Mouse (Mus musculus) inflammation-experienced regulatory T-cells, adult 6 months (primary cell): ENCODE measurements around the gene Gm44965. TPM values are rescaled to one million over a fixed set of nuclear protein-coding genes. Genes with fewer than 3 reads are reported as not detected.
"Not testable (repeated sequence)": the region's sequence is repeated elsewhere in the genome, so short reads cannot be mapped to it uniquely, and the experiment has no call there.

ENCODE experiments used
- ATAC-seq: one replicate; pipeline ENCODE4 v1.8.0; 2017
- polyA plus RNA-seq, 3 experiments: library from polyadenylated mRNA; unstranded; fragments of 100-300 nt; shearing (Covaris generic); gene quantifications; one replicate each; pipeline ENCODE4 v1.2.1; 2017

Gm44965 gene
- polyA plus RNA-seq, 3 experiments from 2014 or later: 2.7 TPM; not detected in 2

DNA sequence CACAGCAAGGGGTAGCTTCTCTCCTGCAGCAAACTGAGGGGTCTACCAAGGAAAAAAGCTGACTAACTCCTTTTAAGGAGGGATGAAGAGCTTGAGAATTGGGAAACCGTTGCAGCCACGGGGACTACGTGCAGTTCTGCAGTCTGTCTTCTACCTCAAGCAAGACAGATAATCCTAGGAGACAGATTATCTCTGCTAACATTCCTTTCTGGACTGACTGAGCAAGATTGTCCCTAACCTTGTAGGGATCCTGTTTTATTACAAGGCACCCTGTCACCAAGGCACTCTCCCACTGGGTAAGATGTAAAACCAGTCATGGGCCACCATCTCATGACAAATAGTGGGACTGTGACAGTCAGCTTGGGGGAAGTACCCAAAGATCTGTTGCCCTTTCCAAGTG is 12.5 kb upstream of the Gm44965 start:
- no peak for ATAC-seq

GRCm38 (mm10) chr6:48582037-48582436 is 11.7 kb upstream of the Gm44965 start:
- no peak for ATAC-seq

GRCm38 (mm10) chr6:48589194-48589750 is 4.5 kb upstream of the Gm44965 start, which contains the start of gene Gm45021:
Gene Gm45021, plus strand, starts transcription at chr6:48589610.
- no peak for ATAC-seq

DNA sequence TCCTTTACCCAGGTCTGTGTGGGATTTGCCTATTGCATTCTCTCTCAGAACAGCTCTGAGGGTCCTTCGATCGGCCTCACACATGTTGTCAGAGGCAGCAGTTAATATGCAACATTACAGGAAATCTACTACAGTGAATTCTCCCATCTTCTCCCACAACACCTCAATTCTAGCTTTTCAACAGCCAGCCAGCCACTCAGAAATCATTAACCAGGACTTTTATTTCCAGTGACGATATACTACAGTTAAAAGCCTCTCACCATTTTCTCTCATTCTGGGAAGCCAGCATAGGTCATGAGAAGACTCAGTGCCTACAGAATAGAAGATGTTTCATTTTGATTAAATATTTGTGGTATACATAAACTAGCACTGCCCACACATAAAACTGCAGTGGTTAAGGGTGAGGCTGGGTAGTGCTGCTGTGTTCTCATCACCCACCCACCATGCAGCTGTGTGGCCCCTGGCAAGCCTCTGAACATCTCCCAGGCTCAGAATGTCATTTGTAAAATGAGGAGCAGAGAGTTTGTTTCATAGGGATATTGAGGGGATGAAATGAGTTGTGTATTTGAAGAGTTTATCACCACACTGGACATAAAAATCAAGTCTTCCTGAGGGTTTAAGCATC is 2.4 kb upstream of the Gm44965 start:
- ATAC-seq: no peak

DNA sequence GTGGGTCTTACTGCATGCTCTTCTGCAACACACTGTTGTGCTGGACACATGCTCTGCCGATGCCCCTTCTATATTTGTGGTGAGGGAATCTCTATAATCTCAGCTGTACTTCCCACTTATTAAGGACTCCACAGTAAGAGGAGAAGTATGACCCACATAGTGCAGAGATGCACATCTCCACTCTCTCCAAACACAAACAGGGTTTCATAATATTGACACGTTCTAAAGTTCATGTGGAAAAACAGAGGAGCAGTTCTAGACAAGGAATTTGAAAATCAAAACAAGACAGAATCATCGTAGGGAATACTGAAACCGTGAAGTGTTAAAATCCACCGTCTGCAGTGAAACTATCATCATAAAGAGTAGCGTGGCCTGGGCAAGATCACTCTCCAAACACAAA is 1.9 kb upstream of the Gm44965 start:
- ATAC-seq: no peak

GRCm38 (mm10) chr6:48594043-48594738 is 450 bp downstream of the Gm44965 start:
- peak; percentile 72 for ATAC-seq

- no peak for ATAC-seq
These were observed 1.5 kb downstream of the Gm44965 start for GRCm38 (mm10) chr6:48595278-48595677.

- no peak for ATAC-seq
These were observed 2.9 kb downstream of the Gm44965 start for GRCm38 (mm10) chr6:48596545-48597232.

DNA sequence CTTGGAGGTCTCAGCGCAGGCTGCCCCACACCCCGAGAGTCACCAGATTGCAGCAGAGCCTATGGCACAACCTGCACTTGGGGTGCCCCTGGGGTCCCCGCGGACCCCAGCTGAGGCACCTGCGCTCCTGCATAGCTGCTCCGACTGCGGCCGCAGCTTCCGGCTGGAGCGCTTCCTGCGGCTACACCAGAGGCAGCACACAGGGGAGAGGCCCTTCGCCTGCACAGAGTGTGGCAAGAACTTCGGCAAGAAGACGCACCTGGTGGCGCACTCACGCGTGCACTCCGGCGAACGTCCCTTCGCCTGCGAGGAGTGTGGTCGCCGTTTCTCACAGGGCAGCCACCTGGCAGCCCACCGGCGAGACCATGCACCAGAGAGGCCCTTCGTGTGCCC is 3.5 kb downstream of the Gm44965 start:
- no peak for ATAC-seq

DNA sequence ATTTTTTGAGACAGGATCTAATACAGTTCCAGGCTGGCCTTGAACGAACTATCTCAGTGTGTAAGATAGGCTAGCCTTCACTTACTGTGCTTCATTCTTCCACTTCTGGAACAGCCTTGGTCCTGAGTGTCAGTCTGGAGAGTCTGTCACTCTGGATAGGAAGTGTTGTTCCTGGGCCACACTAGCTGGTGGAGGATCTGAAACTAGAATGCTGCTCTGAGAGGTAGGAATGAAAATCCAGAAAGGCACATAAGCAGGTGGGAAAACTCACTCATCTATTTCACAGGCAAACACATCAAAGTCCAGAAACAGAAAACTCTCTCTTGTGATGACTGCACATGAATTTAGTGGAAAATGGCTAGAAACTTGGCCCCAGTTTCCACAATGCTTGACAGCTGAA is 6.9 kb downstream of the Gm44965 start:
- ATAC-seq: no peak

DNA sequence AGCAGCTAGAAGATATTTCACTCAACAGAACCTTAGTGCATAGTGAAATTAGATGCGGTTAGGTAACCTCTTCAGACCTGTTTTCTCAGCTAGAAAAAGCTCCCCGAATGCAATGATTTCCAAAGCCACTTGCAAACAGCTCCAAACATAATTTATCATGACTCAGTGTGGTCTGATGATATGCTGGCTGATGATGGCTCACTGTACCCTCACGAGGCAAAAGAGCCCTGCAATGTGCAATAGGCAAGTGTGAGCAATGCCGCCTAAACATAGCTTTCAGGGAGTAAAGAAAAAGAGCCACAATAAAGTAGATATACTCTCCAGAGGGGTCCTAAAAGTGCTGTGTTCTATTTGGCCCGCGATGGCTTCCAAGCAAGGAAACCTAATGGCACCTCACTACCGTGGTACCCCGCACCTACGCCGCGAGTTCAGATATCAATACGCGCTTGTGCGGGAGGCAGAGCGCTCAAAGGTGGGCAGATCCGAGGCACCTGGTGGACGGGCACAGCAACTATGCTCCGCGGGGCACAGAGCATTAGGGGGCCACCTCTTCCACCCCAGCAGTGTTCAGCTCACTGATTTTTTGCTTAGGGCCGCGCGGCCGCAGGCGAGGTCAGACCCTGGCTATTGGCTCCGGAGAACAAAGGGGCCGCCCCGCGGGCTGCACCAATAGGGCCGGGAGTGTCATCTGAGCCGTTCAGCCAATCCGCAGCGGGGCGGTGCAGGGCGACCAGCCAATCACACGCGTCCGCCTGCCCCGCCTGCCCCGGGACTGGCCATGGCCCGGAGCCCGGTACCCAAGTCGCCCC is 7.7 kb downstream of the Gm44965 start, which contains the start of gene Zfp775:
Gene Zfp775 (plus strand): TSS at position 793 of the 809 bp plus-strand sequence.
- peak; percentile 97 for ATAC-seq

DNA sequence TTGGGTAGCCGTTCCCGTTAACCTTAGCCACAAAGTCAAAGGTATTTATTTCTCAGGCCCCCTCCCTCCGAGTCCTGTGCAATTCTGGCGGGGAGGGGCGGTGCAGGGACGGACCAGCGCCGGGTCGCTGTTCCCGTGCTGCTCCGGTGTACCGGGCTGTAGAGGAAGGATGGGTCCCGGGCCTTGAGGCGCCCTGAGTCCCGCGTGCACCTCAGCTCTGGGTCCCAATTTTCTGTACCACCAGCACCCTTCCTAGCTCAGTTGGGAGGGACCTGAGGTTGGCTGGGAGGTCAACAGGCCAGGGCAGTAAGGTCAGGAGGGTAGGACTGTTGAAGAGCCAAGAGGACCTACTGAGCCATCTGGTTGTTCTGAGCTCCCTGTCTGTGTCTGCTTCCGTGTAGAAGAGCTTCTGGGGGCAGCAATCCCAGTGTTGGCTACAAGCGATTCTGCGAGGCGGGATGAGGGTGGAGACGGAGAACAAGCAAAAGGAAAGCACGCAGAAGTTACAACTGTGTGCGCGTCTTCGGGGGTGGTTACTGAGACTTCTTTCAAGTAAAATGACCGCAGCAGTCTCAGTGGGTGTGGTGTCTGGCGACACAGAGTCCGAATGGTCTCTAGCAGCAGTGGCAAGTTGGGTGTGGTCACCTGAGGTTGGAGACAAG is 8.5 kb downstream of the Gm44965 start:
- peak; percentile 53 for ATAC-seq

GRCm38 (mm10) chr6:48608124-48608523 is 14.4 kb downstream of the Gm44965 start:
- ATAC-seq: no peak

DNA sequence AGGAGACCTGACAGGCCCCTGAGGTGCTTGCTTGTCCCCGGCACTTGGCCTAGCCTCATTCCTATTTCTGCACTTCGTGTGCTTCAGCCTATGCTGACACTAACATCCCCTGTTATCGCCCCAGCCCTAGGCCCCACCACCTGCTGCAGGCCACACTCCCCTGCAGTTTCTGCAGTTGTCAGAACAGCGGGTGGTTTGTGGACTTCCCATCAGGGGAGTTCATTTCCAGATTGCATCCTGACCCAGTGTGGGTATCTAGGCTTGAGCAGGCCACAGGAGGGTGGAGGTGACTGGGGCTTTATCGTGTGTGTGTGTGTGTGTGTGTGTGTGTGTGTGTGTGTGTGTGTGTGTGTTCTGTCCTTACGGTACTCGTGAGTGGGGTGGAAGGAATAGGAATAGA is 15.8 kb downstream of the Gm44965 start:
- no peak for ATAC-seq

- no peak for ATAC-seq
These were observed 16.9 kb downstream of the Gm44965 start for GRCm38 (mm10) chr6:48610657-48611056.

DNA sequence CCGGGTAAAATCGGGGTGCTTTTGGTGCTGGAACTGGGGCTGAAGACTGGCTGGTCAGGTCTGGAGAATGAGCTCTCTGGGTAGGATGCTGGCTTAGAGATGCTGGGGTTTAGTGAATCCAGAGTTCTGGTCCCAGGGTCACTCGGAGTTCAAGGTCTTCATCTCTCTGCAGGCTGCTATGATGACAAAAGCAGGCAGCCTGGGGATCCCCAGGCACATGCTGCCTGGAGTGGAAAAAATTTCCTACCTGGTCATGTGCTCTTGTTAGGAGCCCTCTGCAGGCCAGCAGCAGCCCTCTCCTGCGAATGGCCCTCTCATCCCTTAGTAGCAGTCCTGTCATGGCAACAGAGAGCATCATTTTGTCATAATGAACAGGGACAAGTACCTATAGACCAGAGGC is 19.7 kb downstream of the Gm44965 start:
- ATAC-seq: no peak

- ATAC-seq: no peak
These were observed 21.0 kb downstream of the Gm44965 start for GRCm38 (mm10) chr6:48614756-48615155.

DNA sequence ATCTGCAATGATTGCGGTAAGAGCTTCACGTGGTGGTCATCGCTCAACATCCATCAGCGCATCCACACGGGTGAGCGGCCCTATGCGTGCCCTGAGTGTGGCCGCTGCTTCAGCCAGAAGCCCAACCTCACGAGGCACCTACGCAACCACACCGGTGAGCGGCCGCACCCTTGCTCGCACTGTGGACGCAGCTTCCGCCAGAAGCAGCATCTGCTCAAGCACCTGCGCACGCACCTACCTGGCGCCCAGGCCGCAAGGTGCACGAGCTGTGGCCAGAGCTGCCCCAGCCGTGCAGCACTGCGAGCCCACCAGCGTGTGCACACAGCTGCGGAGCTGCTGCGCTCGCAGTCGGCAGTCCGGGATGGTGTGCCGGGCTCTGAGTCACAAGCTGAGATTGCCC is 26.3 kb downstream of the Gm44965 start:
- no peak for ATAC-seq

DNA sequence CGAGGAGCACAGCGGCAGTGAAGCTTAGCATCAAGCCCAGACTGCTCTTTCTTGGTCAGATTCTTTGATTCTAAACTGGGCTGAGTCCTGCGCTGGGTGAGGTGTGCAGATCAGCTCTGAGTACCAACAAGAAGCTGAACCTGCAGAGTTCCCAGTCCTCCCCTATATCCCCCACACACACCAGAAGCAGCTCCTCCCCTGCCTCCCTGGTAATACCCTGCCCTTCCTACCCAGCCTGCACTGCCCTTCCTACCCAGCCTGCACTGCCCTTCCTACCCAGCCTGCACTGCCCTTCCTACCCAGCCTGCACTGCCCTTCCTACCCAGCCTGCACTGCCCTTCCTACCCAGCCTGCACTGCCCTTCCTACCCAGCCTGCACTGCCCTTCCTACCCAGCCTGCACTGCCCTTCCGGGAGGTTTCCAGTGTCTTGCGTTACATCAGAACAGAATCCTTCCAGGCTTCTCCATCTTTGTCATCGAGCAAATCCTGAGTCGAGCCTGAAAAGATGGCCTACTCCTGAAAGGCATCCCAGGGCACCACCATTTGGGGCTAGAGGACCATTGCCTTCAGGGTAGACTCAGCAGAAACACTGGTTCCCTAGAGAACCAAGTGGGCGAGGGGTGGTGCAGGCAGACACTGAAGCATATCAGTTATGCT is 28.6 kb downstream of the Gm44965 start:
- ATAC-seq: not testable (repeated sequence)

DNA sequence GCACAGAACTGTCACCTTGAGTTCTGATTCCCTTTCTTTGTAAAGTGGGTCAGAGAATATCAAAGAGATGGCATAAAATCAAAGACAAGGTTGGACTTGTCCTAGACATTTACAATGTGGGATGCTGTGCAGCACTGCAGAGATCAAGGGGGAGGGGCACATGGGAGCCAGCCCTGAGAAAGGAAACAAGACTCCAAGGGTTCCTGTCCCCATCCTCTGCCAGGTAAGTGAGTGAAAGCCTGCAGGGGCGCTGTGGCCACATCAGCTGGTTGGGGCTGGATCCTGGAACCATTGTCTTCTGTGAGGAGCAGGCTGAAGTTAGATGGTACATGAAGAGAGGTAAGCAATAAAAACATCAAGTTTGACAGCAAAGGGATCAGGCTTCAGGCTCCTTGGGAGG is 29.7 kb downstream of the Gm44965 start:
- no peak for ATAC-seq

- no peak for ATAC-seq
These were observed 32.7 kb downstream of the Gm44965 start, which contains the start of gene AI854703 for GRCm38 (mm10) chr6:48626464-48626863. Gene AI854703, plus strand, starts transcription at chr6:48626764.
